In genomic region chr9:105765891-105766290, GRCm38 (mm10) we compare ENCODE assay signal across 18 mouse cellular contexts.
"Had no signal": no experiment of that assay in that cellular context is flagged by ENCODE, and none has a peak within 500 bp of the region (broad histone marks: within the 10 kb centered on the region; RNA-seq: fewer than 3 reads in every experiment).

No protein-coding gene starts in this region.

- H3K27ac ChIP-seq: midbrain, embryonic 10.5 days; midbrain, embryonic 12.5 days; neural tube, embryonic 13.5 days; neural tube, embryonic 15.5 days had no signal

- H3K4me1 ChIP-seq: midbrain, embryonic 12.5 days; neural tube, embryonic 15.5 days had no signal

- H3K9me3 ChIP-seq: midbrain, embryonic 10.5 days; midbrain, embryonic 12.5 days; neural tube, embryonic 13.5 days; neural tube, embryonic 15.5 days had no signal

- DNase-seq: lung, adult 18-20 months; lung, embryonic 14.5 days; lung, postnatal 4 days; midbrain, embryonic 14.5 days; retina, postnatal 1 day; right cerebral cortex, adult 18-20 months; right cerebral cortex, postnatal 25 days; right cerebral cortex, postnatal 4 days; spleen, adult 18-20 months; thymus, adult 18-20 months; thymus, postnatal 14 days; thymus, postnatal 36 days had no signal

- H3K4me3 ChIP-seq: midbrain, embryonic 10.5 days; midbrain, embryonic 12.5 days; myocyte; neural tube, embryonic 13.5 days; neural tube, embryonic 15.5 days had no signal

- H3K27me3 ChIP-seq: midbrain, embryonic 12.5 days; neural tube, embryonic 13.5 days; neural tube, embryonic 15.5 days had no signal

- H3K36me3 ChIP-seq: midbrain, embryonic 10.5 days; midbrain, embryonic 12.5 days; neural tube, embryonic 13.5 days; neural tube, embryonic 15.5 days had no signal

- H3K9ac ChIP-seq: lung, embryonic 14.5 days; midbrain, embryonic 12.5 days; neural tube, embryonic 13.5 days; neural tube, embryonic 15.5 days had no signal

- H3K4me2 ChIP-seq: lung, embryonic 14.5 days; midbrain, embryonic 12.5 days; neural tube, embryonic 13.5 days; neural tube, embryonic 15.5 days had no signal

- ATAC-seq: midbrain, embryonic 16.5 days had no signal
